Mouse (Mus musculus): ENCODE measurements around the gene Tiam2.

- no peak for TF ChIP-seq POLR2A (IDR thresholded peaks at IDR 0.05; ENCODE audit: borderline replicate concordance, low read depth, low read length)
- TF ChIP-seq CTCF (IDR thresholded peaks at IDR 0.05; ENCODE audit: low read depth, low read length): no peak
These were observed 204.2 kb downstream of the Tiam2 start for GRCm38 (mm10) chr17:3530549-3530948.
